Mouse (Mus musculus): ENCODE results near the gene Sycp3.
"Not testable (repeated sequence)": the region's sequence is repeated elsewhere in the genome, so short reads cannot be mapped to it uniquely, and the experiment has no call there.

Sycp3 gene

GRCm38 (mm10) chr10:88459502-88459992 is at the start of gene Sycp3:
Sycp3 (plus strand) TSS chr10:88459569.
- DNase-seq, result no peak

GRCm38 (mm10) chr10:88409751-88410150 is 49.6 kb upstream of the Sycp3 start:
- DNase-seq, result no peak

- no peak for DNase-seq
These were observed 46.9 kb upstream of the Sycp3 start for GRCm38 (mm10) chr10:88412290-88412995.

GRCm38 (mm10) chr10:88417686-88418085 is 41.7 kb upstream of the Sycp3 start:
- no peak for DNase-seq

GRCm38 (mm10) chr10:88420141-88420541 is 39.2 kb upstream of the Sycp3 start:
- DNase-seq, result no peak

GRCm38 (mm10) chr10:88420655-88421435 is 38.5 kb upstream of the Sycp3 start:
- no peak for DNase-seq

GRCm38 (mm10) chr10:88426158-88426816 is 33.1 kb upstream of the Sycp3 start:
- DNase-seq, result peak; percentile 53

GRCm38 (mm10) chr10:88426896-88427295 is 32.5 kb upstream of the Sycp3 start:
- DNase-seq, result no peak

- no peak for DNase-seq
These were observed 31.4 kb upstream of the Sycp3 start for GRCm38 (mm10) chr10:88427998-88428397.

- no peak for DNase-seq
These were observed 18.1 kb upstream of the Sycp3 start for GRCm38 (mm10) chr10:88441224-88441623.

GRCm38 (mm10) chr10:88451221-88451620 is 8.1 kb upstream of the Sycp3 start:
- peak; percentile 28 for DNase-seq

GRCm38 (mm10) chr10:88451990-88452389 is 7.4 kb upstream of the Sycp3 start:
- DNase-seq, result no peak

- no peak for DNase-seq
These were observed 1.6 kb upstream of the Sycp3 start for GRCm38 (mm10) chr10:88457816-88458215.

- no peak for DNase-seq
These were observed 902 bp downstream of the Sycp3 start for GRCm38 (mm10) chr10:88460122-88460820.

GRCm38 (mm10) chr10:88482866-88483265 is 23.5 kb downstream of the Sycp3 start:
- not testable (repeated sequence) for DNase-seq

GRCm38 (mm10) chr10:88488629-88489028 is 29.3 kb downstream of the Sycp3 start:
- DNase-seq, result no peak

GRCm38 (mm10) chr10:88491632-88492031 is 32.3 kb downstream of the Sycp3 start:
- no peak for DNase-seq

GRCm38 (mm10) chr10:88492658-88493057 is 33.3 kb downstream of the Sycp3 start:
- no peak for DNase-seq

- DNase-seq, result no peak
These were observed 35.7 kb downstream of the Sycp3 start for GRCm38 (mm10) chr10:88494959-88495587.

- no peak for DNase-seq
These were observed 37.6 kb downstream of the Sycp3 start for GRCm38 (mm10) chr10:88496864-88497564.

- no peak for DNase-seq
These were observed 40.6 kb downstream of the Sycp3 start for GRCm38 (mm10) chr10:88499993-88500392.

GRCm38 (mm10) chr10:88501370-88501769 is 42.0 kb downstream of the Sycp3 start:
- no peak for DNase-seq

All from cerebellum, adult 8-10 months (tissue).